Mouse (Mus musculus) layer of hippocampus, postnatal 25 days (tissue): Measurements from ENCODE around the gene Gm10985. TPM values are rescaled to one million over a fixed set of nuclear protein-coding genes. Genes with fewer than 3 reads are reported as not detected.

Experiments
- DNase-seq, 2 experiments: peaks; one replicate each; pipeline ENCODE4 v3.0.0; 2022; ENCODE audit warnings: mixed read lengths in 2 of 2, low spot score in 1 of 2; ENCODE audit errors: extremely low spot score in 1 of 2
- total RNA-seq, 2 experiments: library from RNA; stranded (reverse); gene quantifications; 2 replicates each; pipeline ENCODE4 v1.2.3; 2021

The Gm10985 gene
- not detected for total RNA-seq

DNA sequence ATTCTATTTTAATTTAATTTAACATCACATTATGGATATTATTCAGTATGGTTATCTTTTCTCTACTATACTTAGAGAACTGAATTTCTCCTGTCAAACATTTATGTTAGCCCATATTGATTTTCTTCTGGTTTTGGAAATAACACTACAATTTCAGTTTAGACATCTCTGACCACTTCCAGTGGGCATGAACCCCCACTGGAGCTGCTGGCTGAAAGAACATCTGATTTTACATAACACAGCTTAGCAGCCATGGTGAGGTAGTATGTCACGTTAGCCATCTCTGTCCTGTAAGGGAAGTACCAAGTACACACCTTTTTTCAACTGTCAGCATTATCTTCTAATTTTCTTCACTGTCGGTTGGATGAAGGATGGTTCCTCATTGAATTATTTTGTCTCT, at the start of gene Gm10985:
Gene Gm10985 (plus strand): TSS at position 301 of the 400 bp plus-strand sequence.
- no peak for DNase-seq

DNA sequence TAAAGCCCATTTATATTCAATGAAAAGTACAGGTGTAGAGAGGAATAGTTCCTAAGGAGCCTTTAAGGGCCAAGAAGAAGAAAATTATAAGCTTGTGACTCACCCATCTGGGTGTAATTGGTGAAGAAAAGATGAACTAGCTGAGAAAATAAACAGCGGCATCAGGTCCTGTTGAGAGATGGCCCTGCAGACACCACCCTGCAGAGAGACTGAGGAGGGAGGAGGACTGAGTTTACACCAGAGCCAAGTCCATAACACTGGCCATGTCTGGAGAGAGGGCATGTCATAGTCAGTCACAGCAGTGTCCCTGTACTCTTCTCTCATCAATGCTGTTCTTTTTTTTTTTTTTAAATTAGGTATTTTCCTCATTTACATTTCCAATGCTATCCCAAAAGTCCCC, 48.0 kb upstream of the Gm10985 start:
- DNase-seq: no peak

DNA sequence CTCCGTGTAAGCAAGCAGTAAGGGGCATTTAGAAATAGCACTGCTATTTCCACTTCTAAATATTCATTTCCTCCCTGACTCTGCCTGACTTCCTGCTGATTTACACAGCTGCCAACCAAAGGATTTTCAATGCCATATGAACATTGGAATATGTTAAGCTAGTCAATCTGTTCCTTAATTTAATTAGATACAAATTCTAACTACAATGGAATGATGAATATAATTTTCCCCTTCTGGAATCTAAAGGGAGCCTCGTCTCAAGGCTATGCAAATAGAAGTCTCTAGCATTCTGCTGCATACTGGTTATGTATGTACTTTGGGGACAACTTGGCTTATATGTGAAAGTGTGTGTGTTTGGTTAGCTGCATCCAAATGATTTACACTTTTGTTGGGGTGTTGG, 45.2 kb upstream of the Gm10985 start:
- no peak for DNase-seq

DNA sequence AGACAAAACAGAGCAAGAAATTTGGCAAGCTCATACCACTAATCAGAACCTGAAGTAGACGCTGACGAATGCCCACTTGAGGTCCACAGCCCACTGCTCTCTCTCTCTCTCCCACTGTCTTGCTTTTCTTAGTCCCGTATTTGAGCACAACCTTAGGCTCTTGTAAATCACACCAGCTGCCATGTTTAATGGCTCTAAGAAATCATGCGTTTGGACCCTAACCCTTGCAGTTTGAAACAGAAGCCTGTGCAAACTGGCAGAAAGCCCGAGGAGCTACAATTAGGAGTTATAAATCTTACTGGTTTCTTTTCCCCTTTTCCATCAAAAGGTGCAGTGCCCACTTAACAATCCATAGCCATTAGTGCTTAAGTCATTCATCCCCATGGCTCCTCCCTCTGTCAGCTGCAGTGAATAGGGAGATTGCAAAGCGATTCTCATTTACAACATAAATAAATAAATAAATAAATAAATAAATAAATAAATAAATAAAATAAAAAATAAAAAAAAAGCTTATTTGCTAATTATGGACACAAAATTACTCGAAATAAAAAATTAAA, 31.4 kb upstream of the Gm10985 start:
- no peak for DNase-seq

DNA sequence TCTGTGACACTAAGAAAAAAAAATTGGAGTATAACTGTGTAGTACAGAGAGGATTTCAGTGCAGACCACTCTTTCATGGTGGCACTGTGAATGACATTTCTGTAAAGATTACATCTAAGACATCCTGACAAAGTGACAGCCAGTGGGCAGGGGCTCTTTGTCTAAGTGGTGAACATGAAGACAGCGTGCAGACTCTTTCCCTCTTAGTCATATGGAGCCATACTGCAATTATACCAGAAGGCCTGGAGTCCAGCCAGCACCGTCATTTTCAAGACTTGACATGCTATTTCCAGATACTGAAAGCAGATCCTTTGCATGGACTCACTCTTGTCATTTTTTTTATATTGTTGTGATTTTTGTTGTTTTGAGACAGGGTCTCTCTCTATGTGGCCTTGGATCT, 10.6 kb upstream of the Gm10985 start:
- peak in 1 of 2 experiments; percentile 22 for DNase-seq

DNA sequence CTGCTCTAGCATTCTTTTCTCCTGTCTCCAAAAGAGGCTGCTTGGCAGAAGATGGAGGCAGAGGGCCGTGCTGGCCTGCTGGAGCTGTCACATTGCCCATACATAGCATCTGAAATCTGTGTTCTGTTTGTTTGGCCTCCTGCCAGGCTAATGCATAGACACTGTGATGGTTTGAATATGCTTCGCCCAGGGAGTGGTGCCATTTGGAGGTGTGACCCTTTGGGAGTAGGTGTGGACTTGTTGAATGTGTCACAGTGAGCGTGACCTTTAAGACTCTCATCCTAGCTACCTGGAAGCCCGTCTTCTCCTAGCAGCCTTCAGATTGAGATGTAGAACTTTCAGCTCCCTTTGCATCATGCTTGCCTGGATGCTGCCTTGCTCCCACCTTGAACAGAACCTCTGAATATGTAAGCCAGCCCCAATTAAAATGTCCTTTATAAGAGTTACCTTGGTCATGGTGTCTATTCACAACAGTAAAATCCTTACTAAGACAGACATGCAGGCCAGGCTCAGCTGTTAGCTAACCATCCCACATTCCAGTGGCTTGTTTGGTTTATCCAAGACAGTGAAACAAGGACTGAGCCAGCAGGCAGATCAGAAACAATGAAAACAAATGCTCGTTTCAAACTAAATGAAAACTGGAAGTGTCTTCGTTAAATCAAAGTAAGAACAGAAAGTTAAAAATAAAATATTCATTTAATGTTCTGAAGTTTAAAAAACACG, 1.5 kb downstream of the Gm10985 start:
- no peak for DNase-seq

DNA sequence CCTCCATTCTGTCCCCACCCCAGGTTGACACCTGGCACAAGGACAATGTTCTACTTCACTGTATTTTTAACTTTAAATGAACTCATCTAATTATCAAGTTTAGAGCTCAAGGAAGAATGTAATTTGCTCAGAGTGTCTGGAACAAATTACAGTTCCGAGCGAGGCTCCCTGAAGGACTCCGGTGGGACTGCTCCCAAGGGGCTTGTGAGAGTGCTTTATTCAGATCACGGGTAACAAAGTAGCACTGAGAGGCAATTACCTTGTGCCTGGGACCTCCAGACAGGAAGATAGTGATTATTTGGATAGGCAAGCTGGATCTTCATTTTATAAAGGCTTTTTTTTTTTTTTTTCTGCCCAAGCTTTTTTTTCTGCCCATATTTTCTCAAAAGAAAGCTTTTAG, 2.8 kb downstream of the Gm10985 start:
- no peak for DNase-seq

DNA sequence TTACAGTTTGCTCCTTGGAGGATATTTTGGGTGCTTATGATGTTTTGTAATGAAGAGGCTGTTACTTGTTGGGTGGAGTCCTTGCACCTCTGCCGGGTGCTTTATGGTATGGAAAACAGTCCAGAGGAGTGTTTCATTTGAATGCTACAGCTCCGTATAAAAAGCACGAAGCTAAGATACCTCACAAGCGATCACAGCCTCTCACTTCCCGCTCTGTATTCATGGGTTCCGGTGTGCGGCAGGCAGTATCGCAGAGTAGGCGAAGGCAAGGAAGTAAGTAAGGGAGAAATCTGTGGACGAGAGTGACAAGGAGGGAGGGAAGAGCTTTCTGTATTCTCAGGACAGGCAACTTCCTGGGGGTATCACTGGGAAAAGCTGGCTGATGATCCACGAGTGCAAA, 3.4 kb downstream of the Gm10985 start:
- DNase-seq: no peak

DNA sequence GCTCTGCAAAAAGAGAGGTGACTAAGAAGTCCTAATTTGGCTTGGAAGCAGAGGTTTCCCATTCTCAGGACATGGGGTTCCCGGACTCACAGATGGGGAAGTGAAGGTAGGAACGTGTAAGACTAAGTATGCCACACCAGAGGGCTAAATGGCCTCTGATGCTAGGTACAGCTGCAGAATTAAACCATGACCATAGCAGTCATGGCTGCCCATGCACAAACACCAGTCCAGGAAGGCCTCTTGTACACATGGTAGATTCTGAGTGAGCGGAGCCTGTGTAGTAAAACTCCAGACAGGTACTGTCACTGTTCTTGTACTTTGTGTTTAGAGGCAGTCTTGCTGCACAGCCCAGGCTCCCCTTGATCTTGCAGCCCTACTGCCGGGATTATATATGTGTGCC, 9.4 kb downstream of the Gm10985 start:
- DNase-seq: no peak

DNA sequence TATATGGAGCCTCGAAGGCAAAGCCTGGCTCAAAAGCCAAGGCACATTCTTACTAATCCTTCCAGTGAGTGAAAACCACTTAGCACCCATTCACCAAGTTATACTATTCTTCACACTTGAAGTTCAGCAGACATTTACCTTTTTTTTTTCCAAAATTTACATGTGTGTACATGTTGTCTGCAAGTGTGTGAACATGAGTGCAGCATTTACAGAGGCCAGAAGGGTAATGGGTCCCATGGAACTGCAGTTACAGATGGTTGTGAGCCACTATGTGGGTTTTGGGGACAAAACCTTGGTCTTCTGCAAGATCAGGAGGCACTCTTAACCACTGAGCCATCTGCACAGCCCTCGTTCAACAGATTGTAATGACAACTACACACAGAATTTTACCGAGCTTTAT, 9.9 kb downstream of the Gm10985 start:
- DNase-seq: no peak

DNA sequence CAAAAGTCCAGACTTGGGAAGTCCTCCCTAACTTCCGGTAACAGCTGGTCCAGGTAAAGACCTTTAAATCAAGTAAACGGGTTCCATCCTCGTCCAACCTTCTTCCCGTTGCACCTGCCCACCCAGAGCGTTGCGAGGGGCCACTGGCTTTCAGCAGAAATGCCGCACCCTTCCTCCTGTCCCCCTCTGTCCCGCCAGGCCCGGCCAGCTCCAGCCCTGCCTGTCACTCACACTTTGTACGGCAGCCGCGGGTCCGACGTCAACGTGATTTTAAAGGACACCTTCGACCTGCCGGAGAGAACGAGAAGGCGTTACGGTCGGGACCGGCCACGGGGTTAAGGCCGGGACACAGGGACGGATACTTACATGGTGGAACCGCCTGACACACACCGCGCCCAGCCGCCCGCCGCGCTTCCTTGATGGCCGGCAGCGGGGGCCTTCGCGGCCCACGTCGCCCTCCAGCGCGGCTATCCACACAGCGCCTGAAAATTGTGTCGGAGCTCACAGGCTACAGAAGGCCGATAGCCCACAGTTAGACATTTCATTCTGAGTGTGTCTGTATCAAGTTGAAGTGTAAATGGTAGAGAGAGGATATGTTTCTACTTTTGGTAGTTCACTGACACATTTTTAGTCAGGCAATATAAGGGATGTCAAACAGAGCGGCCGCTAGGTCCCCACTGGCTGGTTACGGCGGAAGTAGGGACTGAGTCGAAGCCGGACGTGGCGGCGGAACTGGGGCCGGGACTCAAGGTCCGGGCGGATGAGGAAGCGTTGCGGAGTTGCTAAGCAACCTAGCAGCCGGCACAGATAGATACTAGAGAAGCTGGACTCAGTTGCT, 18.7 kb downstream of the Gm10985 start, which contains the start of gene Ufm1:
Gene Ufm1 (minus strand): TSS at position 448 of the 838 bp plus-strand sequence.
- DNase-seq: peak; percentile 79 to 81

DNA sequence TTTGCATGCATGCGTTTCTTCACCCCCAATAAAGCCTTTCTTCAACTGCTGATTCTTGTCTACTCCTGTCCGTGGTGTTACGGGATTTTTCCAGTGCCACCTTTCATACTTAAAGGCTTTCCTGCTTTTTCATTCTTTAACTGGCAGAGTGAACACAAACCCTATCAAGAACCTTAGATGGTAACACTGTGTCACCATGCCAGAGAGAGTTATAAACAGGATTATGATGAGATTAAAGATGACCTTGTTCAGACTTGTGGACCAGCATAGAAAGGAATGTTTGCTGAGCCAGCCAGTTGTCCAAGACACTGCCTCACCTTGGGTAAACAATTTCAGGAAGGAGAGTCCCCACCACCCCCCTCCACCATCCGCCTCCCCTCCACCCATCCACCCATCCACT, 23.3 kb downstream of the Gm10985 start:
- no peak for DNase-seq

DNA sequence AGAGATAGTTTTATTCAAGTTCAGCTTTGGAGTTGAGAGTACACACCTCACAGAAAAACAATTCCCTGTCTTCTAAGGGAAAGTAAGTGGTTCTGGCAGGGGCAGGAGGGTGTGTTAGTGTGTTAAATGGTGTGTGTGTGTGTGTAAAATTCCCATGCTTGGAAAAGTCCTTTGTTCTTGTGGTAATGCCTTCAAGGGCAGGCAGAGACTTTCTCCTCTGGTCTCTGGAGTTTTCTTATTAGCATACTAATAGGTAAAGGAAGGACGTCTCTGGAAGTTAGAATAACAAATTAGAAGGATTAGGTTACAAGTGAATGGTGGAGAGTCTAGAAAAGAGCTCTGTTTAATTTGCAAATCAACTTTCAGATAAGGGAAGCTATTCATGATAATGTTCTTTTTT, 24.4 kb downstream of the Gm10985 start:
- DNase-seq: no peak

DNA sequence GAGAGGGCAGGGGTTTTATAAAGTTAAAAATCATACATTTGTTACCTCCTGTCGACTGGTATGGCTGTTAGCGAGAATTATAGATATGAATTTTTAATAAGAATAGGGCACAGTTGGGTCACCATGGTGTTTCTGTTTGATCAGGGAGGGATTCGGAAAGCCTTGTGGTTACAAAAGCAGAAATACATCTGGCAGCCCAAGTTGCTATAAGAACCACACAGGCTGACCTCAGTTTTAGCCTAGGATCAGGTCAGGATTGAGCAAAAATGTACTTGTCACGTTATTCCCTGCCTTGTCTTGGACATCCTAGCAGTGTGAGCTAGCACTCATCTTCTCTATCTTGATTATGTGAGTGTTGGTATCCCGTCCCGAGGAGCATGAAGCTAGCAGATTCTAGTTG, 25.6 kb downstream of the Gm10985 start:
- DNase-seq: no peak

DNA sequence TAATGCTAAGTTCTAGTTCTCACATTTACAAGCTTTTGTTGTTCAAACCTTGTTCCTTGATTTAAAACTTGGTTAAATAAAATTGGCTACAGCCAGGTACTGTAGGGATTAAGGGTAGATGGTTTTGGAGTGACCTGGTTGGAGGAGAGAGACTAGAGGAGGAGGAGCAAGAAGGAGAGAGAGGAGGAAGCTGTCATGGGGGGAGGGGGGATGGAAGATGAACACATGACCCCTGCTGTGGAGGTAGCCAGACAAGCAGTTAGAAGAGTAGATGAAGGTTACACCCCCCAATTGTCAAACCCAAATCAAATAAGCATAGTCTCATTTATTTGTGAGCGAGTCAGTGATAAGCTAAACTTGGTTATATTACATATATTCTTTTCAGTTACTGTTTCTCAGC, 26.7 kb downstream of the Gm10985 start:
- no peak for DNase-seq

DNA sequence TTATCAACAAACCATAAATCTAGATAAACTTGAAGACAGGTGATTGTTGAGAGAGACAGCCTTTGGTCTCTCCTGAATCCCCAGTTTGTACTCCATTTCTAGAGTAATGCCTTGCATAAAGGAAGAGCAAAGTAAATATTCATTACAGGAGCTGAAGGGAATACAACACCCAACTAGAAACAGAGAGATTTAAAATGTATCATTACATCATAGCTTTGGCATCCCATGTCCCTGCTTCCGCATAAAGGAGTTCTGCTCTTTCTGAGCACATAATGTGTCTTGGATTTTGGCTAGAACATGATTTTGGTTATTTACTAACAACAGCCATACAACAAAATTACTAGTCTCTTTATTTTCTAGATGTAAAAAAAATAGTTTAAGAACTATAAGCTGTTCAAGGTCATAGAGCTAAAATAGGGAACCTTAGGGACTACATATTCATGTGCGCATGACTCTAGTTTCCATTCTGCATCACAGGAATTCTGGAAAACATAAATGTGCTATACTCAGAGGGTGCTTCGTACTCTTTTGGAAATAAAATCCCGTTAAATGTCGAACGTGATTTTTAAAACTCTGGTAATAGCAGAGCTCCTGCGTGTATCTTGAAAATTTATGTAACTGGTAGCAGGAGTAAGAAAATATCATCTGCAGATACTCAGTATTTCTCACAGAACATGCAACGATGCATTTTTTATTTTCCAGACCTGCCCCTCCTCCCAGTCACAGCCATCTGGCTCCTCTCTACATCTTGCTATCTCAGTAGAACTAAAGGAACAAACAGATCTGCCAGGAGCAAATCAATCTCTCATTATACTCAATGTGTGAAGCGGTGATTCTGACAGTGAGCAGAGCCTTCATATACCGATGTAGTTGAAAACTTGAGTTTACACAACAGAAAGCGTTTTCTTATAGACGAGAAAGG, 46.0 kb downstream of the Gm10985 start:
- DNase-seq: peak; percentile 9 to 43
